23 mouse cellular contexts compared by ENCODE assay signal in genomic region chr5:119143411-119143810, GRCm38 (mm10).
"Had no signal": no experiment of that assay in that cellular context is flagged by ENCODE, and none has a peak within 500 bp of the region (broad histone marks: within the 10 kb centered on the region; RNA-seq: fewer than 3 reads in every experiment).

No protein-coding gene starts in this region.

- H3K4me3 ChIP-seq: limb, embryonic 10.5 days; limb, embryonic 13.5 days; liver, embryonic 12.5 days; liver, embryonic 15.5 days; lung, embryonic 15.5 days; megakaryocyte, embryonic 14.5 days; midbrain, embryonic 10.5 days; neural tube, embryonic 12.5 days; neural tube, embryonic 15.5 days; stomach, embryonic 15.5 days had no signal

- DNase-seq: kidney, adult 2 months; kidney, postnatal 36 days; liver; lung, adult 18-20 months; lung, postnatal 10 days; lung, postnatal 36 days; midbrain, embryonic 14.5 days; right cerebral cortex, adult 18-20 months; right cerebral cortex, postnatal 25 days; spleen, adult 18-20 months; thymus, adult 18-20 months; thymus, postnatal 4 days had no signal

- H3K4me1 ChIP-seq: liver, embryonic 12.5 days; liver, embryonic 15.5 days; megakaryocyte, embryonic 14.5 days; neural tube, embryonic 12.5 days had no signal

- ATAC-seq: liver, embryonic 12.5 days had no signal

- H3K27me3 ChIP-seq: liver, embryonic 12.5 days; liver, embryonic 15.5 days; lung, embryonic 15.5 days; megakaryocyte, embryonic 14.5 days; neural tube, embryonic 12.5 days; neural tube, embryonic 15.5 days; stomach, embryonic 15.5 days had no signal

- H3K27ac ChIP-seq: kidney, postnatal 0 days; limb, embryonic 10.5 days; limb, embryonic 13.5 days; liver, embryonic 12.5 days; liver, embryonic 15.5 days; lung, embryonic 15.5 days; midbrain, embryonic 10.5 days; neural tube, embryonic 12.5 days; neural tube, embryonic 15.5 days; stomach, embryonic 15.5 days had no signal

- H3K9ac ChIP-seq: limb, embryonic 13.5 days; liver, embryonic 12.5 days; liver, embryonic 15.5 days; lung, embryonic 15.5 days; neural tube, embryonic 12.5 days; neural tube, embryonic 15.5 days; stomach, embryonic 15.5 days had no signal

- H3K36me3 ChIP-seq: limb, embryonic 10.5 days; limb, embryonic 13.5 days; liver, embryonic 12.5 days; liver, embryonic 15.5 days; lung, embryonic 15.5 days; midbrain, embryonic 10.5 days; neural tube, embryonic 12.5 days; neural tube, embryonic 15.5 days; stomach, embryonic 15.5 days had no signal

- H3K4me2 ChIP-seq: limb, embryonic 13.5 days; liver, embryonic 12.5 days; liver, embryonic 15.5 days; lung, embryonic 15.5 days; neural tube, embryonic 12.5 days; neural tube, embryonic 15.5 days; stomach, embryonic 15.5 days had no signal

- H3K9me3 ChIP-seq: limb, embryonic 10.5 days; lung, embryonic 15.5 days; neural tube, embryonic 15.5 days; stomach, embryonic 15.5 days had no signal
